Mouse (Mus musculus): ENCODE results near the gene Htatip2.

The Htatip2 gene

DNA sequence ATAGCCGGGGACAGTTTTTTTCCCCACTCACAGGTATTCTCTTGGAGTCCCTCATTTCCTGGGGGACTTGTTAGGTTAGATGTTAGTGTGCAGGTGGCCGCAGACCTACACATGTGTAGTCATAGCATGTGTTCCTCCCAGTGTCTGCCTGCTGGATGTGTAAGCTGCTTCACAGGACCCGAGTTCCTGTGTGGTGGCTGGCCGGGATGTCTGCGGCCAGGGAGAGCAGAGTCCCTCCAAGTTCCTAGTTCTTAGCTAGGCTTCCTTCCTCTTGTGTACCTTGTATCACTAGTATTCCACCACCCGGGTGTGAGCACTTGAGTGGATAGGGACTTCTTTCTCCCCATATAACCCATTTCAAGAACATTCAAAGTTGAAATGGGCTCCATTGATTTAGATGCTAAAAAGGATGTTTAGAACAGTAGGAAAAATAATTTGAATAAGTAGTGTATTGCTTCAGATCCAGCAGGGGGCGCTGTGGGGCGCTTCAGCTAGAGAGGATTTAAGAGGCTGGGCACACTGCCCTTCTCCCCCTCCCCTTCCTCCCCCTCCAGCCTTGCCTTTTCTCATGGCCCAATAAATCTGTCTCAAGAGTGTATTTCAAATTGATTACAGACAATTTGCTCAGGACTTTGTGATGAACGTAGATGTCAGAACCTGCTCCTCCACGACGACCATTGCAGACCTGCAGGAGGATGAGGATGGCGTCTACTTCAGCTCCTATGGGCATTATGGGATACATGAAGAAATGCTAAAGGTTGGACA is 27.9 kb downstream of the Htatip2 start:
- DNase-seq (ENCODE audit: low spot score in 2 of 2), result peak; percentile 28 to 68

DNA sequence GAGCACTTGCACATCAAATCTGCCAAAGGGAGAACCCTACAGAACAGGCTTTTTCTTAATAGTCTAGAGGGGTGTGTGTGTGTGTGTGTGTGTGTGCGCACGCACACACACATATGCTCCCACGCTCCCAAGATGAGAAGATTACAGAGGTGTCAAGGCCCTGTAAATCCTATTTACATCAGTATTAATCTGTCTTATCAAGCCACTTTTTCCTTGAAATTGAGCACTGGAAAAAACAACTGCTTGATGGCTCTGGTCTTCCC is 28.4 kb downstream of the Htatip2 start:
- no peak for DNase-seq (ENCODE audit: low spot score in 2 of 2)

DNA sequence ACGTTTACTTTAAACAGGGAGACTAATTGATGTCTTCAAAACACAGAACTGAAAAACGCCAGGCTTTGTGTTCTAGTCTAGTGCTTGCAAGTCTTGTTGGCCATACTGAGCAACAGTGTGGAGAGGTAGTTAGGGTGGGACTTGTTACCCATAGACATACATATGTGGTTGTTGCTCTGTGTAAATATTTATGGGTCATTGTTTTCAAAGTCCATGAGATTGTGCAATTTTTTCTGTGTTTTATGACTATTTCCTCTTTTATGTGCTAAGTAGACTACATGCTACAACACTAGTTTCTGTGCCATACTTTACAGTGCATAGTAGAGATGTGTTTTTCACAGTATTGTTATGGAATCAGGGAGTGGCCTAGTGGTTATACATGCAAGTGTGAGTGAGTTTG is 35.4 kb downstream of the Htatip2 start:
- DNase-seq (ENCODE audit: low spot score in 2 of 2), result no peak

DNA sequence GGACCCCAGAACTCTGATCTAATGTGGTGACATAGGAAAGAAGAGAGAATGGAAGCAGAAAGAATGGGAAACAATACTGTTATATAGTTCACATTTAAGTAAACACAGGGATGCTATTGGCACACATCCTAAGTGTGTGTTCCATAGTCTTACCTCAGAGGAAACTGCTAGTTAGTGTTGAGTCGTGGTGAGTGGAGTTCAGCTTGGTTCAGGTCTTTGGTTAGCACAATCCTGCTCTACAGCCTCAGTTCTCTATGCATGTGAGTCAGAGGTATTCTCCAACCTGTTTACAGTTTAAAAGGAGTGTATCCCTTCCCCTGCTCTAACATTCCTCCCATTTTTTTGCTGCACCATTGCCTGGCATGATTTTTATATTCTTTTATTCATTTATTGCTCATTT is 38.3 kb downstream of the Htatip2 start:
- no peak for DNase-seq (ENCODE audit: low spot score in 2 of 2)

DNA sequence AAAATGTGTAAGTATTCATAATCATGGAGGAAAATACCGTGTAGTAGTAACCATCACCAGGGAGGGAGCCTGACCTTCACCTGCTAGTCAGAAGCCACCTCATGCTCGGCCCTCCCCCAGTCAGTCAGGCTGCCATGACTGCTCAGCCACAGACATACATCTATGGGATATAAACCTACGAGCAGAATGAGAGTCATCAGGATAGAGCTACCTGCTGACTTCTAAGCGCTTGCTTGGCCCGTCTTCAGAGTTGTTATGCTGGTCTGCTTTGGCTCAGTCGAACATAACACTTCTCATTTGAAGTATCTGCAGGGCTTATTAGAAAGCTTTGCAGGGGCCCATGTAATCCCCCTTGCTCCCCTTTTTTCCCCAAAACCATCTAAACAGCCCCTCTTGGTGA is 44.6 kb downstream of the Htatip2 start:
- peak in 1 of 2 experiments; percentile 28 for DNase-seq (ENCODE audit: low spot score in 2 of 2)

DNA sequence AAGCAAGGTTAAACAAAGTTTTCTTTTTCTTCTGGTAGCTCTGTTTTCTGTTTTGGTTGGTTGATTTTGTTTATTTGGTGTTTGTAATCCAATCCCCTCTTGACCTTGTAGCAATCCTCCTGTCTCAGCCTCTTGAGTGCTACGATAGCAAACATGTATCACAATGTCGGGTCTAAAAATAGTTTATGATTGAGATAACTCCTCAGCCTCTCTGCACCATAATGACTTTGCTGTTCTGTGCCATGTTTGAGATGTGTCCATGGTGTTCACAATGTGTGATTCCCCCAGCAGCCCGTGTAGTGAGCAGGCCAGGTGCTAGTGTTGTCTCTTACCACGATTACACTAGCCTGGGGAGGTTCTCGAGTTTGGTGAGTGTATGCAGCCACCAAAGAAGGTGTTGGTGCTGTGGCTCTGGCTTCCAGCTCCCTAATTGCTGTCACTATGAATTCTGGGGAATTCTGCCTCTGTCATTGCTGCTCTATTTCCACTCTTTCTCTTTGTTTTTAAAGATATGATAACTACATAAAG is 45.8 kb downstream of the Htatip2 start:
- DNase-seq (ENCODE audit: low spot score in 2 of 2), result peak in 1 of 2 experiments; percentile 25

DNA sequence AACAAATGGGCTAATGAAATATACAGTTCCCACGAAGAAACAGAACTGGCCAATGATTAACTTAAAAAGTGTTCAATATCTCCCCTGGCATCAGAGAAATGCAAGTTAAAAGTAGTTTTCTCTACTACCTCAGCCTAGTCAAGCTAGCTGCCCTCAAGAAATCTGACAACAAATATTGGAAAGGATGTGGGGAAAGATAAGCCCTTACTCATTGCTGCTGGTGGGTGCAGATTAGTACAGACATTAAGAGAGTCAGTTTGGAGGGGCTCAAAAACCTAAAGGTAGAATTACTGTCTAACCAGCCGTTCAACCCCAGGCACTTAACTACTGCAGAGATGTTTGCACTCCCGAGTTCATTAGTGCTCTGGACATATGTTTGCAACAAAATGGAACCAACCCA is 46.7 kb downstream of the Htatip2 start:
- no peak for DNase-seq (ENCODE audit: low spot score in 2 of 2)

DNA sequence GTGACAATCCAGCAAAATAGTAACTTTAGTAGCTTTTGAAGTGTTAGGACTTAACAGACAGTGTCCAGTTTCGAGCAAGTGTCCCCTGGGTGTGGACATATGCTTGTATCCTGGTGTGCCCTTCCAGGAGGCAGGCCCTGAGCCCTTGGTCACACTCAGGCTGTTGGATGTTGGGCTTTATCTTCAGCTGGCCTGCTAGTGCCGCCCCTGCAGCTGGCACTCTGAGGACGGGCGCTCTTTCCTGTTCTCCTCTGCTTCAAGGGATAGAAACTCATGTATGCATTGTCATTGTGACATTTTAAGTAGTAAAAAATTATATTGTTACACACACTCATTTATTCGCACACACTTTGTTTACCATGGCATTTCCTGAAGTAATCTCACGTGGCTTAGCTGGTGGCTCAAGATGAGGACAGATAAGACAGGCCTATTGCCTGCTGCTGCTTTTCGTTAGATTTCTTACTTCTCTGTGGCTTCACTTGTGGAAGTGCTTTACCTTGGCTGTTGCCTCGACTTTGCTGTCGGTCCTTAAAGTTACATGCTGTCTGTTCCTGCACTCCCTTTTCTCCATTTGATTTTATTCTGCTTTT is 48.3 kb downstream of the Htatip2 start:
- DNase-seq (ENCODE audit: low spot score in 2 of 2), result no peak

DNA sequence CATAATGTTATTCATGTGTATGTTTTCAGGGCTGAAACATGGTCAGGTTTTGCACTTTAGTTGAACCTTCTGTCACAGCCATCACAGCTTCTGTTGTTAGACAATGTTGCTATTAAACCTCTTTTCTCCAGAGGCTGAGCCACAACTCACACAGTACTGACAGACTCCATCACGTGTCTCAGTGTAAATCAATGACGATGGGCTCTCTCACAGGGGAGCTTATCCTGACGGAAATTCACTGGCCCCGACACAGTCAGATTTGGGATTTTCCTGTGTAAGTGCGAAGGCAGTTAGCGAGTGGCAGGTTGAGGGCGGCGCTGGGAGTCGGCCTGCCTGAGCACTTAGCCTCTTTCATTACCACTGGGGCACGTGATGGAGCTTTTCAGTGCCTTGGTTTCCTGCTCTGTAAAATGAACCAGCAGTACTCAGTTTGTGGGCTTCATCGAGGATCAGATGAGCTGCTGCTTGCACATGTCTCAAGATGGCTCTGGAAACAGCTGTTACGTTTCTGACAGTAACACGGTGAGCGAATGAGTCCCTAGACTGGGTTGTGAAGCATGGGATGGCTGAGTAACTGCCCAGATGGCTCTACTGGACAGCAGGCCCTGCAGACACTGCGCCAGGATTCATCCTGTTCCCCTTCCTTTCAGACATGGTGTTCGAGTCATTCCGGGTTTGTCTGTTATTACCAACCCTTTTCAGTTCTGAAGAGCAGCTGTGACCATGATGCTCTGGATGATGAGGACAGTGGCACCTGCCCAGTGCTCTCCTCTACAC is 49.1 kb downstream of the Htatip2 start:
- no peak for DNase-seq (ENCODE audit: low spot score in 2 of 2)

DNA sequence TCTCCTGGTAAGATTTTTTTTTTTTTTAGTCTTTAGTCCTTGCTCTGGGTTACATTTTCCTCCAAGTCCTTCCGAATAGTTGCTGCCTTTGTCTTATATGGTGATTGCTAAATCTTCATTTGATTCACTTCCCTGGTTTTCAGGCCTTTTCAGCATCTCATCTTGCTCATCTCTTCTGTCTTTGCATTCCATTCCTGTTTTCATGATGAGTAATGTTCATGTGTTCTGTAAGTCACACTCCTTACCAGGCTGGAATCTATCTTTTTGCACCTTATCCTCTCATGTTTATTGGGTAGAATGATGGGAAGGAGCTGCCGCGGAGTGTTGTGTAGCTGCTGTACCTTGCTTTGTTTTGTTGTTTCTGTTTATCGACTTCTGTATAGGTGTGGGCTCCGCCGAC is 50.2 kb downstream of the Htatip2 start:
- no peak for DNase-seq (ENCODE audit: low spot score in 2 of 2)

DNA sequence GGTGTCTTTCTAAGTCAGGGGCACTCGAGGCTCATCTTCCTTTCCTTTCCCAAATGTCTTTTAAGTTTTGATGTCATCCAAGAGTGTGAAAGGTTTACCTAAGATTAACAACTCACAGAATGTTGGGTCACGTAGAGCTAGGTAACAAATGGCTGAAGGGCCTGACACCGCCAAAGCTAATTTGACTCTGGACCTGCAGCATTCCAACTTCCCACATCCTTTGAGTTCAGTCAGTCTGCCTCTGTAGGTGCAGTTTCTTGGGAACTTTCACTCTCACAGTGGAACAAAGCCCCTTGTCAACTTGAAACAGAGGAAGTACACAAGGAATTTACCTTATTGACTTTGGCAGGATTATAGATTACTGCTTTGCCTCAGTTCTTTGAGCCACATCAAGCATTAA is 50.6 kb downstream of the Htatip2 start:
- DNase-seq (ENCODE audit: low spot score in 2 of 2), result no peak

DNA sequence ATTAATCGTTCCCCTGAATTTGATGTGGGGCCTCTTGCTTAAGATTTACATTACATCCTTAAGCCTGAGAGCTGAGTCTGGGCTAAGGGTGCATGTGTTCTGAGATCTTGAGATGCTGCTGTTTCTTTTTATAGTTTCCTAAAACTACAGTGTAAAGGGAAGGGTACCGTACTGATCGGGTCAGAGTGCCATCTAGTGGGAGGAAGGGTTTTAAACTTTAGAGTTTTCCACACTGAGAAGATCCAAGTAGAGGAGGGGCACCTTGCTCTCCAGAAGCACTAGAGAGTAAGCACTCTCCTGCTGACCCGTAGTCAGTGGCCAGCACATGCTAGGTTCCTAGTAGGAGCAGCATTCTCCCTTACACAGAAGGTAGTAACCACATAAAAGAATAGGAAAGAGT is 52.4 kb downstream of the Htatip2 start:
- no peak for DNase-seq (ENCODE audit: low spot score in 2 of 2)

DNA sequence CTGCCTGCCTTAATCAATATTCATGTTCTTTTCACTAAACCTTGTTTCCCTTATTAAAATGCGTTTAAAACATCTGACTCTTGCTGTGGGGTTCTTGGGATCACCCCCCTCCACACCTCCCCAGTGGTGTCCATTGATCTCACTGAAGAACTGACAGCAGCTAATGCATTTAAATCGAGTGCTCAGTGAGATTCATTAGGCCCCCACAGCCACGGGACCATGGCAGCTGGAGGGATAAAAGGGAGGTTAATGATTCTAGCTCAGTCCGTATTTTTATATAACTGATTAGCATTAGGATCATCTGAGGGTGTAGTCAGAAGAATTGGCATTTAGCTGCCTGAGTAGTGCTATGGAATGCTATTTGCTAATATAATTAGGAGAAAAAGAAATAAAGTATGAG is 60.5 kb downstream of the Htatip2 start:
- DNase-seq (ENCODE audit: low spot score in 2 of 2), result no peak

DNA sequence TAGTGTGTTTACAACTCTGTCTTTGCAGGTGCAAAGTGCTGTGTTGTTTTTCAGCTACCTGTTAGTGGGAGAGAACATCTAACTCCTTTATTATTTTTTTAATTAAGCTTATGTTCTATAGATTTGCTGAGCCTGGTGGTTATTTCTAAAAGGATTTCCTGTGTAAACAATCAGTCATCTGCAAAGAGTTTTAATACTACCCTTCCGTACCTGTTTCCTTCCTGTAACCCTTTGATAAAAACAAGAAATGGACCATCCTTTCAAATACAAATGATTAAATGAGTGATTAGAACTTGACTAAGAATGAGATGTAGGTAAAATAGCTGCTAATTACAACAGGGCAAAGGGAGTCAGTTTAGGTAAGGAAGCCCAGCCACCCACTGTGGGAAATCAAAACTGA is 62.5 kb downstream of the Htatip2 start:
- no peak for DNase-seq (ENCODE audit: low spot score in 2 of 2)

DNA sequence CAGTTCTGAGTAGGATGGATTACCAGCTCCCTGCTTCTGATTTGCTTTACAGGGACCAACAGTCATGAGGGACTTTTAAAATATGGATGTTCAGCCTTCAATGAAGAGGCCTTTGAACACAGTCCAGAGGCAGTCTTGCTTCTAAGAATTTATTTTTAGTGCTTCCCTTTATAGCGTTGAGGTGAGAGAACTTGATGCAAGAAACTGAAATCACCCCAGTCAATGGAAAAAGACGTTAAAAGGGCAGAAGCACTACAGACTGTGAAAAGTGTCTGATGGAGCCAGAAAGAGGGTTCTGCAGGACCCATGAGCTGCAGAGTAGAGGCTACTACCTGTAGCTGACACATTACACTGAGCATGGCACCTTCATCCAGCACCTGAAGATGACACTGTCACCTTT is 63.1 kb downstream of the Htatip2 start:
- no peak for DNase-seq (ENCODE audit: low spot score in 2 of 2)
